ENCODE assay signal across 8 mouse cellular contexts in genomic region chr10:127513501-127514091, GRCm38 (mm10). TPM values are rescaled to one million over a fixed set of nuclear protein-coding genes. Genes with fewer than 3 reads are reported as not detected.
A peak's percentile ranks its signal among the peaks of the same experiment; 100 is the strongest.
DNase-seq lines count a peak whose midpoint lies in the region; ATAC-seq and TF ChIP-seq lines count a peak whose summit lies in the region.
"Had no signal": no experiment of that assay in that cellular context is flagged by ENCODE, and none has a peak within 500 bp of the region (broad histone marks: within the 10 kb centered on the region; RNA-seq: fewer than 3 reads in every experiment).

No protein-coding gene starts in this region.

- TF ChIP-seq CTCF in C2C12 (IDR thresholded peaks at IDR 0.05; ENCODE audit: control insufficient read depth, insufficient read depth, insufficient read length): no peak

- DNase-seq in 3T3-L1 (ENCODE audit: low read depth, low spot score): peak; percentile 28
- no peak for DNase-seq in left cerebral cortex, postnatal 25 days (ENCODE audit: low spot score in 2 of 2)
- no peak for DNase-seq in kidney, adult 9 months
- no peak for DNase-seq in right cerebral cortex, postnatal 14 days

- no peak for ATAC-seq in forebrain, embryonic 16.5 days
- peak; percentile 62 for ATAC-seq in liver, embryonic 16.5 days (ENCODE audit: low read depth)

- 0 out of 2 replicates have a peak overlapping the region, but pooled peaks have one; percentile 15 for H3K27ac ChIP-seq in forebrain, embryonic 16.5 days (ENCODE audit: low read length)
- H3K27ac ChIP-seq in liver, embryonic 16.5 days (ENCODE audit: low read length): peak overlapping the region; percentile 54

- intact Hi-C loops in left cerebral cortex, postnatal 25 days (cut with DNase I): loop anchor here (1.0 kb wide), 1 partner anchor 23 kb away; no protein-coding TSS in a partner anchor

- H3K36me3 ChIP-seq in C2C12 (ENCODE audit: control insufficient read depth, insufficient read depth): peaks cover 18% of the 10 kb centered on the region
- H3K36me3 ChIP-seq in forebrain, embryonic 16.5 days (ENCODE audit: control insufficient read depth, insufficient read depth): peaks cover 2% of the 10 kb centered on the region; the same call in 1 of the 2 replicates
- peaks cover 15% of the 10 kb centered on the region for H3K36me3 ChIP-seq in liver, embryonic 16.5 days (ENCODE audit: control insufficient read depth, insufficient read depth)

- H3K4me1 ChIP-seq in forebrain, embryonic 16.5 days (replicated peaks; ENCODE audit: control insufficient read depth, insufficient read depth, low read length): peaks cover 62% of the 10 kb centered on the region
- H3K4me1 ChIP-seq in liver, embryonic 16.5 days (ENCODE audit: control insufficient read depth, low read depth, low read length): peaks cover 62% of the 10 kb centered on the region

- H3ac ChIP-seq in C2C12 (ENCODE audit: control insufficient read depth, insufficient read length, low read depth): peak overlapping the region; percentile 25

- H3K27me3 ChIP-seq in C2C12 (ENCODE audit: control insufficient read depth, insufficient read depth, insufficient read length): no peaks in the 10 kb centered on the region
- H3K27me3 ChIP-seq in forebrain, embryonic 16.5 days (replicated peaks; ENCODE audit: control insufficient read depth, insufficient read depth, low read length): peaks cover 13% of the 10 kb centered on the region
- peaks cover 62% of the 10 kb centered on the region for H3K27me3 ChIP-seq in liver, embryonic 16.5 days (ENCODE audit: control insufficient read depth, insufficient read depth, low read depth, low read length)

- H3K4me3 ChIP-seq in C2C12 (ENCODE audit: insufficient read depth, poor library complexity, severe bottlenecking): no peak overlapping the region
- H3K4me3 ChIP-seq in forebrain, embryonic 16.5 days (replicated peaks; ENCODE audit: low read length): no peak overlapping the region
- peak overlapping the region; percentile 44 for H3K4me3 ChIP-seq in liver, embryonic 16.5 days (ENCODE audit: low read depth, low read length)

- under 1% methylated on average over 16 of the region's 16 CpGs for WGBS in forebrain, embryonic 16.5 days
- 2% methylated on average over 16 of the region's 16 CpGs for WGBS in liver, embryonic 16.5 days (ENCODE audit: insufficient replicate concordance)

- peak overlapping the region; percentile 46; the same call in 1 of the 2 replicates for H3K9ac ChIP-seq in forebrain, embryonic 16.5 days (replicated peaks; ENCODE audit: low read depth, low read length)
- H3K9ac ChIP-seq in liver, embryonic 16.5 days (ENCODE audit: low read depth, low read length): peak overlapping the region; percentile 64

- no peaks in the 10 kb centered on the region for H3K9me3 ChIP-seq in forebrain, embryonic 16.5 days (ENCODE audit: control insufficient read depth, low read length)
- H3K9me3 ChIP-seq in liver, embryonic 16.5 days (replicated peaks; ENCODE audit: control insufficient read depth, low read length): no peaks in the 10 kb centered on the region

- H3K4me2 ChIP-seq in forebrain, embryonic 16.5 days (ENCODE audit: low read length): peak overlapping the region; percentile 98
- H3K4me2 ChIP-seq in liver, embryonic 16.5 days (ENCODE audit: low read depth, low read length): peak overlapping the region; percentile 75

- H3K79me2 ChIP-seq in C2C12 (ENCODE audit: control insufficient read depth, insufficient read depth): no peaks in the 10 kb centered on the region

- no peaks in the 10 kb centered on the region for H3K79me3 ChIP-seq in C2C12 (ENCODE audit: low read depth)

TF ChIP-seq in C2C12, 6 proteins besides CTCF, POLR2A, EP300 and RAD21:
- TF ChIP-seq MYOG (IDR thresholded peaks at IDR 0.05; ENCODE audit: control insufficient read depth, extremely low read depth, insufficient read length): no peak
- TF ChIP-seq MAX (IDR thresholded peaks at IDR 0.05): no peak
- TF ChIP-seq FOSL1 (IDR thresholded peaks at IDR 0.05; ENCODE audit: insufficient read depth, low read length, poor library complexity, severe bottlenecking): no peak
- no peak for TF ChIP-seq MYOD1 (IDR thresholded peaks at IDR 0.05; ENCODE audit: control insufficient read depth, insufficient read length, low read depth)
- no peak for TF ChIP-seq CEBPB (IDR thresholded peaks at IDR 0.05; ENCODE audit: low read depth)
- TF ChIP-seq USF1 (IDR thresholded peaks at IDR 0.05; ENCODE audit: low read depth): no peak

RNA-seq across cellular contexts. Expression of gene Ndufa4l2, which starts 1.2 kb away (rescaled TPM):
- 0.42 TPM for polyA plus RNA-seq in C2C12 (2012; fragmentation: generic; extraction: Trizol)
- 17.6 and 21.3 TPM in 2 replicates for polyA plus RNA-seq in forebrain, embryonic 16.5 days (2015; fragmentation: Nextera tagmentation; extraction: Ambion mirVana)
- polyA plus RNA-seq in liver, embryonic 16.5 days (2015; fragmentation: Nextera tagmentation; extraction: Ambion mirVana): 62.5 and 67.9 TPM in 2 replicates
- 1 to 10 TPM; 2.9 to 6.7 TPM for total RNA-seq in left cerebral cortex, postnatal 25 days (2021)
- total RNA-seq: hematopoietic stem cell, adult 5-6 weeks had no signal

RNA-seq across cellular contexts. Expression of gene Shmt2, which starts 8.6 kb away (rescaled TPM):
- polyA plus RNA-seq in C2C12 (2012; fragmentation: generic; extraction: Trizol): 340 TPM
- 78.9 and 80.4 TPM in 2 replicates for polyA plus RNA-seq in forebrain, embryonic 16.5 days (2015; fragmentation: Nextera tagmentation; extraction: Ambion mirVana)
- 180 and 183 TPM in 2 replicates for polyA plus RNA-seq in liver, embryonic 16.5 days (2015; fragmentation: Nextera tagmentation; extraction: Ambion mirVana)
- total RNA-seq in left cerebral cortex, postnatal 25 days (2021): 10 to 100 TPM; 25.7 to 29.9 TPM

RNA-seq across cellular contexts. Expression of gene Stac3, which starts 12.1 kb away (rescaled TPM):
- polyA plus RNA-seq in C2C12 (2012; fragmentation: generic; extraction: Trizol): 9.7 TPM
- polyA plus RNA-seq in forebrain, embryonic 16.5 days (2015; fragmentation: Nextera tagmentation; extraction: Ambion mirVana): 0.98 and 1.8 TPM in 2 replicates
- 0.59 and 0.65 TPM in 2 replicates for polyA plus RNA-seq in liver, embryonic 16.5 days (2015; fragmentation: Nextera tagmentation; extraction: Ambion mirVana)
- total RNA-seq in left cerebral cortex, postnatal 25 days (2021): 1 to 10 TPM; 4.3 to 5.6 TPM
- total RNA-seq: hematopoietic stem cell, adult 5-6 weeks had no signal

RNA-seq across cellular contexts. Expression of gene Nxph4, which starts 20.8 kb away (rescaled TPM):
- polyA plus RNA-seq in C2C12 (2012; fragmentation: generic; extraction: Trizol): 1.2 TPM
- 32.5 and 36.0 TPM in 2 replicates for polyA plus RNA-seq in forebrain, embryonic 16.5 days (2015; fragmentation: Nextera tagmentation; extraction: Ambion mirVana)
- 0.14 TPM in 1 of 2 replicates, not detected in the other for polyA plus RNA-seq in liver, embryonic 16.5 days (2015; fragmentation: Nextera tagmentation; extraction: Ambion mirVana)
- total RNA-seq in left cerebral cortex, postnatal 25 days (2021): 1 to 10 TPM; 5.5 to 6.9 TPM
- total RNA-seq: hematopoietic stem cell, adult 5-6 weeks had no signal

Comparison
In these comparisons a context has a peak if more than half of its experiments do, and no peak if none do; other contexts are left out.
1. RNA of gene Ndufa4l2, which starts 1.2 kb away (polyA plus RNA-seq): 62.5 to 67.9 TPM in liver, embryonic 16.5 days and 17.6 to 21.3 TPM in forebrain, embryonic 16.5 days; 0.42 TPM in C2C12 (single experiment); every median in the first group is over 10 times any median in the second.